Mouse (Mus musculus): ENCODE results near the gene Pars2. TPM values are rescaled to one million over a fixed set of nuclear protein-coding genes. Genes with fewer than 3 reads are reported as not detected.

Gene Pars2
- polyA plus RNA-seq, 1 experiment from 2014 or later, result 11.5 TPM

DNA sequence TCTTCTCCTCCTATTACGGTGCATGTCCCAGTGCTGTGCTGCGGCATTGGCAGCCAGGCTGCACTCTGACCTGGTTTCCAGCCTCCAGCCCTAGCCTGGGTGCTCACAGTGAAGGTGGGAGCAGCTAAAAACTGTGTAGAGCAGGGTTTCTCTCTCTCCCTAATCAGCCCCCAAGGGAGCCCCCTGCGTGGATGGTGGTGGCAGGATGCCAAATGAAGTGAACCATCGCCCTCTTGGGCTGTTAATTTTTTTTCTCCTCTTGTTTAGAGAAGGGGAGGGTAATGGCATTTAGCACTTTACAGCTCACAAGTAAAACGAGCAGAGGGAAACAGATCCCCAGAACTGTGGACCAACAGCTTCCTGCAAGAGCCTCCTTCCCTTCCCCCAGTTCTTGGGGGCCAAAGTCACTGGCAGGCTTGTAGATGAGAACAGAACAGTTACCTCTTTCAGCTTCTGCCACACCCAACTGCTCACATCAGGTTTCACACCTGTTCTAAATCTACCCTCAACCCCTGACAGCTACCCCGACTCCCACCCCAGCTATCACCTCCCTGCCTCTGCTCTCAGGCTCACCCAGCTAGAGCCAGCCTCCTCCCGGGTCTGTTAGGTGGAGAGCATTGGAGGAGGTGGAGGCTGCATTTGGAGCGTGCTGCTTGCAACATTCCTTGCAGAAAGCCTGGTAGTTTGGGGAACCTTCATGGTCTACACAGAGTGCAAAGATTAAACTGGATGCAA is 7.2 kb upstream of the Pars2 start:
- Histone ChIP-seq H3K27ac (peak overlapping the region; percentile 62), H3K27me3 (replicated peaks) (no peaks in the 10 kb centered on the region), H3K36me3 (no peaks in the 10 kb centered on the region), H3K4me2 (peak overlapping the region; percentile 2; the same call in 1 of the 2 replicates), H3K9ac (no peak overlapping the region), H3K9me3 (no peaks in the 10 kb centered on the region), H3K4me3 (replicated peaks) (no peak overlapping the region), H3K4me1 (peaks cover 12% of the 10 kb centered on the region)
- WGBS, result 12% methylated on average over 8 of the region's 8 CpGs
- ATAC-seq (ENCODE audit: insufficient read depth, low FRiP score, low read depth), result peak; percentile 38; the same call in 1 of the 2 replicates

DNA sequence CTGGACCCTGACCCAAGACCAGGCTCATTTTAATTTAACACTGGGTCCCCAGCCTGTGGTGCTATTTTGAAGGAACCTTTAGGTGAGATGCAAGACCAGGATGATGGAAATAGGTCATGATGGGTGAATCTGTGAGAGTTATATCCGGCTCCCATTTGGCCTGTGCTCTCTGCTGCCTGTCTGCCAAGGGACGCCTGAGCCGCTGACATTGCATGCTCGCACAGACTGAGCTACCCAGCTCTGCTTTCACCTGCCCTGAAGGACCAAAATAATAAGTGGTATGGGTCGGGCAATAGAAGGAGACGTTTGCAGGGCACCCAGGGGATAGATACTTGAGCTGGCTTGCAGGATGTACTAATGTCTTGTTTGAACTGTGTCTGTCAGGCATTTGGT is 6.7 kb upstream of the Pars2 start:
- 54% methylated on average over 6 of the region's 6 CpGs for WGBS
- H3K27me3 ChIP-seq (replicated peaks), result no peaks in the 10 kb centered on the region
- H3K27ac ChIP-seq, result peak overlapping the region; percentile 62; the same call in 1 of the 2 replicates
- H3K36me3 ChIP-seq, result no peaks in the 10 kb centered on the region
- no peak overlapping the region for H3K4me2 ChIP-seq
- H3K9ac ChIP-seq, result no peak overlapping the region
- ATAC-seq (ENCODE audit: insufficient read depth, low FRiP score, low read depth), result no peak
- H3K4me1 ChIP-seq, result peaks cover 12% of the 10 kb centered on the region
- H3K4me3 ChIP-seq (replicated peaks), result no peak overlapping the region
- no peaks in the 10 kb centered on the region for H3K9me3 ChIP-seq

DNA sequence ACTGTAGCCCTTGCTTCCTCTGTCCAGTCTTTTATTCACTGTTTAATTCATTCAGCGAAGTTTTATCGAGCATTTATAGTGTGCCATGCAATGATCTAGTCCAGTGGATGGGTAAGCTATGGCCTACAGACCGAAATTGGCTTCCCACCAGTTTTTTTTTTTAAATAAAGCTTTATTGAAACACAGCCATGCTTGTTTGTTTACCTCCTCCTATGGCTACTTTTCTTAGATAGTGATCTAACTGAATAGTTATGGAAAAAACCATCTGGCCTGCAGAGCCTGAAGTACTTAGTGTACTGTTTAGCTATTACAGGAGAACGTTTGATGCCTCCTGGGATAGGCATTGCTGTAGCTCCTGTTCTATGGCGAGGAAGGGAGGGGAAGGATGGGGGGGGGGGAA is 5.1 kb upstream of the Pars2 start:
- peaks cover 12% of the 10 kb centered on the region for H3K4me1 ChIP-seq
- H3K4me2 ChIP-seq, result no peak overlapping the region
- WGBS, result 78% methylated on average over 5 of the region's 5 CpGs
- H3K36me3 ChIP-seq, result no peaks in the 10 kb centered on the region
- no peaks in the 10 kb centered on the region for H3K9me3 ChIP-seq
- no peak overlapping the region for H3K27ac ChIP-seq
- no peak for ATAC-seq (ENCODE audit: insufficient read depth, low FRiP score, low read depth)
- H3K4me3 ChIP-seq (replicated peaks), result no peak overlapping the region
- no peak overlapping the region for H3K9ac ChIP-seq
- no peaks in the 10 kb centered on the region for H3K27me3 ChIP-seq (replicated peaks)

DNA sequence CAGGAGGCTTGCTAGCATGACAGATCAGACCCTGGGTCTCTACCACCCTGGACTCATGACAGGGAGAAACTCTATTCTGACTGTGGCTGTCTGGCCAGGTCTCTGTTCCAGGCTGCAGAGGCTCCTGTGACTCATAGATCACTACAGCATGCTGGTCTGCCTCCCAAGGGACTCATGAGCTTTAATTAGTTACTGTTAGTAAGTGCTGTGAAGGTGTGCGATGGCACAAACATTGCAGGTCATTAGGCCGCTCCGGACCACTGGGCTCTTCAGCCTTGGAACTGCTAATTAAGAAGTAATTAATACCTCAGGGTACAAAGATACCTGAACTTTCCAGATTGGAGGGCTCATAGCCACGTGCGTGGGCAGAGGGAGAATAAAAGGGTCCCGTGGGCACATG is 3.7 kb upstream of the Pars2 start:
- H3K4me3 ChIP-seq (replicated peaks), result no peak overlapping the region
- WGBS, result 82% methylated on average over 6 of the region's 6 CpGs
- no peaks in the 10 kb centered on the region for H3K9me3 ChIP-seq
- ATAC-seq (ENCODE audit: insufficient read depth, low FRiP score, low read depth), result no peak
- H3K27ac ChIP-seq, result no peak overlapping the region
- H3K9ac ChIP-seq, result no peak overlapping the region
- H3K4me1 ChIP-seq, result peaks cover 19% of the 10 kb centered on the region
- no peaks in the 10 kb centered on the region for H3K36me3 ChIP-seq
- no peak overlapping the region for H3K4me2 ChIP-seq
- no peaks in the 10 kb centered on the region for H3K27me3 ChIP-seq (replicated peaks)

DNA sequence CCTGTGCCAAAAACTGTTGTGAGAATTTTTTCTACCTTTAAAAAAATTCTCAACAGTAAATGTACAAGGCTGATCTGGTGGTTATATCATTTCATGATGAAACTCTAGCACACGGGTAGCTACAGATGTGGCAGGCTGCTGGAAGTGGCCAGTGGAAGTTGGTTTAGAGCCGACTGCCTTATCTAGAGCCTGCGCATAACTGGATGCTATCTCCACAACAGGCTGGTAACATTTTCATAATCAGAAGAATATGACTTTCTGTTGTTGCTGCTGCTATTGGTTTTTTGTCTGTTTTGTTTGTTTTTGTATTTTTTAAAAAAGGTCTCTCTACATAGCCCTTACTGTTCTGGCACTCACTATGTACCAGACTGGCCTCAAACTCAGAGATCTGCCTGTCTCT is 1.7 kb downstream of the Pars2 start:
- Histone ChIP-seq H3K9ac (no peak overlapping the region), H3K9me3 (no peaks in the 10 kb centered on the region), H3K4me3 (replicated peaks) (no peak overlapping the region), H3K4me1 (peaks cover 7% of the 10 kb centered on the region), H3K27ac (no peak overlapping the region), H3K27me3 (replicated peaks) (no peaks in the 10 kb centered on the region), H3K36me3 (peaks cover 17% of the 10 kb centered on the region), H3K4me2 (no peak overlapping the region)
- ATAC-seq (ENCODE audit: insufficient read depth, low FRiP score, low read depth), result no peak
- 89% methylated on average over 3 of the region's 3 CpGs for WGBS

DNA sequence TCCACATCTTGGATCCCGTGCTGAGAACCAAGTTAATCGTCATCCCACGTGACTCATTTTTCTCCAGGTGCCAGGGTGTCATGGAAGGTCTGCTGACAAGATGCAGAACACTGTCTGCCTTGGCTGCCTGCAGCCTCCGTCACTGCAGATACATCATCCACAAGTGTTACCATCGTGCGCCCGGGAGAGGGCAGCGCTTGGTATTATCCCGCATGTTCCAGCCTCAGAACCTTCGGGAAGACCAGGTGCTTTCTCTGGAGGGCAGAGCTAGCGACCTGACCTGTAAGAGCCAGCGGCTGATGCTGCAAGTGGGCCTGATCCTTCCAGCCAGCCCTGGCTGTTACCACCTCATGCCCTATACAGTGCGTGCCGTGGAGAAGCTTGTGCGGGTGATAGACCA is 2.2 kb downstream of the Pars2 start:
- H3K27me3 ChIP-seq (replicated peaks), result no peaks in the 10 kb centered on the region
- H3K9me3 ChIP-seq, result no peaks in the 10 kb centered on the region
- H3K4me1 ChIP-seq, result peaks cover 7% of the 10 kb centered on the region
- peaks cover 17% of the 10 kb centered on the region for H3K36me3 ChIP-seq
- ATAC-seq (ENCODE audit: insufficient read depth, low FRiP score, low read depth), result no peak
- H3K4me3 ChIP-seq (replicated peaks), result no peak overlapping the region
- 91% methylated on average over 15 of the region's 15 CpGs for WGBS
- no peak overlapping the region for H3K27ac ChIP-seq
- H3K4me2 ChIP-seq, result no peak overlapping the region
- H3K9ac ChIP-seq, result no peak overlapping the region

DNA sequence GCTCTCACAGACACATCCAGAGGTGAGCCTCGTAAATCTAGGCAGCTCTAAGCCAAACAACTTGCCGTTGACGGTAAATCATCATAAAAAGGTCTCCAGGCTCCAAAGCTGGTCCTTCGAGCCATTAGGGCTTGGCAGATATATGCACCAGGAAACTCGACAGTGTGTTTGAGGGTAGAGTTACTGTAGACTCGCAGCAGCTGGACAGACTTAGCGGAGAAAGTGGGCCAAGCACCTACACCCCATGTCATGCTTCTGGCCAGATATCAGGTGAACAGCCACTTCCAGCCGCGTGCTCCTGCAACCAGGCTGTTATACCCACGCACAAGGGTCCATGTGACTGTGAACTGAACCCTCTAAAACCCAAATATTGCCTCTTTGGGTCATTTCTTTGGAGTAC is 4.8 kb downstream of the Pars2 start:
- Histone ChIP-seq H3K27ac (no peak overlapping the region), H3K9me3 (no peaks in the 10 kb centered on the region), H3K4me3 (replicated peaks) (no peak overlapping the region), H3K4me2 (no peak overlapping the region), H3K4me1 (peaks cover 7% of the 10 kb centered on the region), H3K36me3 (peaks cover 26% of the 10 kb centered on the region), H3K9ac (no peak overlapping the region), H3K27me3 (replicated peaks) (no peaks in the 10 kb centered on the region)
- 82% methylated on average over 10 of the region's 10 CpGs for WGBS
- ATAC-seq (ENCODE audit: insufficient read depth, low FRiP score, low read depth), result no peak

DNA sequence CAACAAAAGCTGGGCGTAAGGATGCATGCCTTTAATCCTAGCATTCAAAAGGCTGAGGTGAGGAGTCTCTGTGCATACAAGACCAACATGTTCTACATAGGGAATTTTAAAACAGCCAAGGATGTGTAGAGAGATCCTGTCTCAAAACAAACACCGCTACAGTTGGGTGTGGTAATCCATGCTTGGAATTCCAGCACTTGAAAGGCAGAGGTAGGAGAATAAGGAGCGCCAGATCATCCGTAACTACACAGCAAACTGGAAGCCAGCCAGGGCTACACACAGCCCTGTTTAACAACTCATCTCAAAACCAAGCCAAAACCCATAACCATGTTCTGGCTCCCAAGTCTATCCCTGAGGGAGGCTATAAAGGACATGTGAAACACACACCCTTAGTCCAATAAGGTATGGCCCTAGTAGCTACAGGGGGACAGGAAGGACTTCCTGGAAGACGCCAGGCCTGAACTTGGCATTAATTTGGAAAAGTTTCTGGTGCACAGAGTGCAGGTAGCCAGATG is 13.1 kb downstream of the Pars2 start:
- no peak for ATAC-seq (ENCODE audit: insufficient read depth, low FRiP score, low read depth)
- Histone ChIP-seq H3K9me3 (no peaks in the 10 kb centered on the region), H3K27ac (no peak overlapping the region), H3K4me2 (no peak overlapping the region), H3K4me3 (replicated peaks) (no peak overlapping the region), H3K36me3 (peaks cover 71% of the 10 kb centered on the region), H3K27me3 (replicated peaks) (no peaks in the 10 kb centered on the region), H3K9ac (no peak overlapping the region), H3K4me1 (no peaks in the 10 kb centered on the region)
- WGBS, result 88% methylated on average over 5 of the region's 5 CpGs

DNA sequence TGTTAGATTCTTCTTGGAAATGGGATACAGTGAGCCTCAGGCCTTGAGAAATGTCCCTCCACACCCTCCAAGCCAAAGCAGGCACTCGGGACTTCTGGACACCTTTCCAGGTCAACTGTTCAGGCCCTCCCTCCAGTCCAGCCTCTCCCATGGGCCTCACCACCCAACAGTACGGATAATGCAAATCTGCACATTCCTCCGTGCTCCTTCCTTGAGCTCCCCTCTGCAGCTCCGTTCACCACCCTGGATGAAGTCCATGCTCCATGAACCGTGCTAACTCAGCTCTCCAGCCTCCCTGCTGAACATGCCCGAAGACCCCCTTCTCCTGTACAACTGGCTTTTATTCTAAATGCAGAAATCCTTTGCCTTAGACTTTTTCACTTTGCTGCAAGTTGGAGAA is 13.8 kb downstream of the Pars2 start:
- no peak for ATAC-seq (ENCODE audit: insufficient read depth, low FRiP score, low read depth)

DNA sequence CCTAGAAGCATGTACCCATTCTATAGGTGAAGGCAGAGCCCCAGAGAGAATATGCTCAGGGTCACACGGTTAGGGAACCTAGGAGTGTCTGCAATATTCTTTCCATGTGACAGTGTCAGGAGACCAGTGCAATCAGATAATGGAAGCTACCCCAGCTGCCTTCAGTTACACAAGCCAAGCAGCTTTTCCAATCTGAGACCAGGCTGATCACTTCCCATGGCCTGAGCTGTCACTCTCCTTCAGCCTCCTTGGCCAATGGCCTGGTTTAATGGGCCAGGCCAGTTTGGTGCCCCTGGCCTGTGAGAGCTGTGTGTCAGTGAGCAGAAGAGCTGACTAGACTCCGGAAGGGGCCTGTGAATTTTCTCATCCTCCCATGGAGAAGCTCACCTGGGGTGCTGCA is 14.4 kb downstream of the Pars2 start:
- Histone ChIP-seq H3K9ac (no peak overlapping the region), H3K36me3 (peaks cover 76% of the 10 kb centered on the region), H3K4me1 (no peaks in the 10 kb centered on the region), H3K4me2 (no peak overlapping the region), H3K27ac (no peak overlapping the region), H3K27me3 (replicated peaks) (no peaks in the 10 kb centered on the region), H3K9me3 (no peaks in the 10 kb centered on the region), H3K4me3 (replicated peaks) (no peak overlapping the region)
- 91% methylated on average over 2 of the region's 2 CpGs for WGBS
- ATAC-seq (ENCODE audit: insufficient read depth, low FRiP score, low read depth), result no peak

More for the DNA sequence above, 13.8 kb downstream of the Pars2 start:
- no peaks in the 10 kb centered on the region for H3K4me1 ChIP-seq
- no peak overlapping the region for H3K27ac ChIP-seq
- H3K9me3 ChIP-seq, result no peaks in the 10 kb centered on the region
- no peak overlapping the region for H3K4me2 ChIP-seq
- WGBS, result 92% methylated on average over 6 of the region's 6 CpGs
- H3K4me3 ChIP-seq (replicated peaks), result no peak overlapping the region
- no peaks in the 10 kb centered on the region for H3K27me3 ChIP-seq (replicated peaks)
- no peak overlapping the region for H3K9ac ChIP-seq
- peaks cover 73% of the 10 kb centered on the region for H3K36me3 ChIP-seq

DNA sequence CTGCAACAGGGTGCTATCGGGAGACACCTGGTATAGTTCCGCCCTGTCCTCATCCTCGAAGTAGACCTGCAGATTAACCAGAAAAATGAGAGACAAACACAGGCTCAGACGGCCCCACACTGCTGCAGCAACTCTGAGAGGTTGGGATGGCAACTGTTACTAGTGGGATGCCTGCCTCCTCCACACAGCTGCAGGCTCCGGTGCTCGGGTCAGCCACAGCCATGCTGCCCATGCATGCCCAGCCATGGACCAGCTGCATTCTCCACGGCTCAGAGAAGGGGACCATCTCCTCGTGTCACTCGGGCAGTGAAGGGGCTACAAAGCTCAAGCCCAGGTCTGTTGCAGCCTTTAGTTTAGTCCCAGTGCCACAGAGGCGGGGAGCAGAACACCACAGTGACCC is 14.8 kb downstream of the Pars2 start:
- H3K9ac ChIP-seq, result no peak overlapping the region
- H3K4me1 ChIP-seq, result no peaks in the 10 kb centered on the region
- no peak overlapping the region for H3K4me3 ChIP-seq (replicated peaks)
- no peak for ATAC-seq (ENCODE audit: insufficient read depth, low FRiP score, low read depth)
- H3K27me3 ChIP-seq (replicated peaks), result no peaks in the 10 kb centered on the region
- H3K4me2 ChIP-seq, result no peak overlapping the region
- H3K36me3 ChIP-seq, result peaks cover 77% of the 10 kb centered on the region
- H3K27ac ChIP-seq, result no peak overlapping the region
- H3K9me3 ChIP-seq, result no peaks in the 10 kb centered on the region
- 88% methylated on average over 10 of the region's 10 CpGs for WGBS

DNA sequence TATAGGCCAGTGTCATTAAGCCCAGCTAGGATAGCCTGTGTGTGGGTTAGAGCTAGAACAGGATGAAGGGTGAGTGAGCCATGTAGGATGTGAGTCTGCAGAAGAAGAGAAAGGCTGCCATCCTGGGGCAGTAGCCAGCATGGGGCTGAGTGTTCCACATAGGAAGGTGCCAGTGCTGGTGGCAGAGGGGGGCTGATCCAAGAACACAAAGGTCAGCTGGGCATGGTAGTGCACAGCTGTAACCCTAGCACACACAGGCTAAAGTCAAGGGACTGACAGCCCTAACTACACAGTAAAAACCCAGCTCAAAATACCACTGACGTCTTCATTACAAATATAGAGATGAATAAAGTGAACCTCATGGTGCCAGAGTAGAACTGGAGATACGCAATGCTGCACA is 15.7 kb downstream of the Pars2 start:
- H3K4me1 ChIP-seq, result no peaks in the 10 kb centered on the region
- H3K36me3 ChIP-seq, result peaks cover 84% of the 10 kb centered on the region
- no peak for ATAC-seq (ENCODE audit: insufficient read depth, low FRiP score, low read depth)
- no peak overlapping the region for H3K4me2 ChIP-seq
- no peak overlapping the region for H3K9ac ChIP-seq
- no peaks in the 10 kb centered on the region for H3K27me3 ChIP-seq (replicated peaks)
- H3K4me3 ChIP-seq (replicated peaks), result no peak overlapping the region
- WGBS, result 84% methylated on average over 2 of the region's 2 CpGs
- no peaks in the 10 kb centered on the region for H3K9me3 ChIP-seq
- H3K27ac ChIP-seq, result no peak overlapping the region

Measured in stomach, embryonic 15.5 days (tissue).